Mouse (Mus musculus) G1E (cell line): ENCODE measurements around the gene Cnot9.

Experiments used
- CTCF ChIP-seq: IDR thresholded peaks from 2 replicates; pipeline ENCODE4 v1.5.1; 2012; ENCODE audit warnings: low read depth, low read length, inconsistent platforms, mixed read lengths
- GATA1 ChIP-seq: IDR thresholded peaks from 2 replicates; pipeline ENCODE4 v1.6.1; 2012; ENCODE audit warnings: borderline replicate concordance, low read length, inconsistent platforms, mixed read lengths
- GATA2 ChIP-seq: IDR thresholded peaks from 2 replicates; pipeline ENCODE4 v1.6.1; 2012; ENCODE audit warnings: low read depth, low read length, inconsistent platforms, borderline replicate concordance
- POLR2AphosphoS5 ChIP-seq: IDR thresholded peaks from 2 replicates; pipeline ENCODE4 v1.6.1; 2012; ENCODE audit warnings: low read depth, low read length, inconsistent platforms; ENCODE audit not compliant: insufficient replicate concordance
- TAL1 ChIP-seq: conservative IDR thresholded peaks from 2 replicates; pipeline ENCODE4 v1.6.1; 2012; ENCODE audit warnings: low read depth, low read length, inconsistent platforms, mixed read lengths

DNA sequence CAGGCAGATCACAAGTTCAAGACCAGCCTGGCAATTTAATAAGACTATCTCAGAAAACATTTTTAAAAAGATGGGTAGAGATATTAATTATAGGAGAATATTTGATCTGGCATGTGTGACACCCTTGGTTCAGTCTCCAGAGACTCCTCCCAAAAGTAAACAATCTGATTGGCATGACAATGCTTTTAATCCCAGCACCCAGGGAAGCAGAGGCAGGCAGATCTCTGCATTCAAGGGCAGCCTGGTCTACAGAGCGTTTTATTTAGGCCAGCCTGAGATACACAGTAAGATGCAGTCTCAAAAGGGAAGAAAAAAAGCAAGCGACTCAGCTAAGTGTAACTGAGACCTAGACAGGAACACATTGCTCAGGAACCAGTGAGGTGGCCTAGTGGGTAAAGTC is 1.9 kb downstream of the Cnot9 start:
- TF ChIP-seq GATA1 (no peak), CTCF (no peak), TAL1 (no peak), GATA2 (no peak), POLR2AphosphoS5 (no peak)
